Mouse (Mus musculus) bone marrow, adult 2 months (tissue): ENCODE results near the gene Gpm6b. TPM values are rescaled to one million over a fixed set of nuclear protein-coding genes. Genes with fewer than 3 reads are reported as not detected.

Experiments
- H3K27ac ChIP-seq: fragments of 200-500 bp; 2 replicates; pipeline ENCODE4 v1.5.1; 2012; ENCODE audit warnings: low read depth, mild to moderate bottlenecking, control low read depth, inconsistent platforms, low read length; ENCODE audit not compliant: control insufficient read depth, poor library complexity, insufficient read depth
- H3K4me1 ChIP-seq: fragments of 200-500 bp; 2 replicates; pipeline ENCODE4 v1.6.1; 2011; ENCODE audit warnings: low read length; ENCODE audit not compliant: control insufficient read depth, insufficient read depth
- H3K4me3 ChIP-seq: fragments of 200-500 bp; replicated peaks from 2 replicates; pipeline ENCODE3; 2011; ENCODE audit warnings: mild to moderate bottlenecking, low read depth, low read length, control low read depth; ENCODE audit not compliant: control insufficient read depth
- CTCF ChIP-seq: fragments of 200-500 bp; IDR thresholded peaks from 2 replicates; pipeline ENCODE4 v1.5.1; 2011; ENCODE audit warnings: low read length, control low read depth; ENCODE audit not compliant: control insufficient read depth, insufficient read depth
- POLR2A ChIP-seq: fragments of 200-500 bp; IDR thresholded peaks from 2 replicates; pipeline ENCODE4 v1.6.1; 2011; ENCODE audit warnings: low read depth, mild to moderate bottlenecking, control low read depth, low read length, borderline replicate concordance; ENCODE audit not compliant: control insufficient read depth
- WGBS: fragments of 180-500 bp; shearing (Covaris S2); methylation state at CpG from one replicate; pipeline ENCODE4 v1.1.7; 2018; 5-methylcytosine and 5-hydroxymethylcytosine counted together
- polyA plus RNA-seq: library from polyadenylated mRNA; stranded (reverse); fragments of >200 nt; gene quantifications from 2 replicates; pipeline ENCODE4 v1.2.4, GENCODE M21; 2011; ENCODE audit warnings: low replicate concordance; ENCODE audit not compliant: missing spikeins, insufficient read depth, insufficient read length

The Gpm6b gene
- polyA plus RNA-seq, 1 experiment = 5.7 TPM

GRCm38 (mm10) chrX:166279861-166280260, 41.1 kb downstream of the Gpm6b start:
- Histone ChIP-seq H3K27ac (no peak overlapping the region), H3K4me3 (no peak overlapping the region), H3K4me1 (no peaks in the 10 kb centered on the region)
- 83% methylated on average over 1 of the region's 1 CpGs for WGBS
- TF ChIP-seq POLR2A (no peak), CTCF (no peak)

DNA sequence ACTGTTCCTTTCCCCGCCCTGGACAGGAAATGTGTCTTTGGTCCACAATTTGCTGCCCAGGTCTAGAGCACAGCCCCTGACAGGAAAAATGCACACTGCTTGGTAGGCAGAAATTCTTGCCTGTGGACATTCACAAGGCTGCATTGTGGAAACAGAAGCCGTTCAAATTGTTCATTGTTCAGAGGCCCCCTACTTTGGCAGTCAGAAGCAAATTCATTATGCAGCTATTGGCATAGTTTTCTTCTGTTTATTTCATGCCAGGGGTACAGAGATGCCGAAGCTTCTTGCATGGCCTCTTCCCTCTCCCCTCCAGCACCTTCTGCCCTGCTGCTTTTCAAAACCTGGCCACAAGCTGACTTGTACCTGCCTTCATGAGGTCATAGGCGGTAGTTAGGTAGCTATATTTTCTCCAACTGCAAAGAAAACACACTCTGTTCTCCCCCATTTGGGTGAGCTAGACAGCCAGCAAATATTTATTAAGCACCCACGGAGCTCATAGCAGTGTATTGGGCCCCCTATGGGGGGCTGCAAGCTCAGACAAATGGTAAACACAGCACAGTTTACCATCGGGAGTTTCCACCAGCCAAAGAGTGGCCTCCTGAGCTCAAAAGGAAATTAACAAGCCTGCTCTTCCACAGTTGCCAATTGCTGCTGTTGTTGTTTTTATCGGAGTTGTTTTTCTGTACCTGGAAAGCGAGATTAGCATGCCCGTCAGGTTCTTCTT, 48.2 kb downstream of the Gpm6b start:
- TF ChIP-seq CTCF (no peak), POLR2A (no peak)
- WGBS = 68% methylated on average over 9 of the region's 9 CpGs
- H3K4me1 ChIP-seq = no peaks in the 10 kb centered on the region
- no peak overlapping the region for H3K27ac ChIP-seq
- no peak overlapping the region for H3K4me3 ChIP-seq

GRCm38 (mm10) chrX:166291266-166291665, 52.6 kb downstream of the Gpm6b start:
- no peak overlapping the region for H3K27ac ChIP-seq
- no peaks in the 10 kb centered on the region for H3K4me1 ChIP-seq
- no peak for TF ChIP-seq CTCF
- no peak for TF ChIP-seq POLR2A
- 69% methylated on average over 3 of the region's 3 CpGs for WGBS
- H3K4me3 ChIP-seq = no peak overlapping the region

- Histone ChIP-seq H3K4me3 (no peak overlapping the region), H3K27ac (no peak overlapping the region), H3K4me1 (no peaks in the 10 kb centered on the region)
- 85% methylated on average over 3 of the region's 3 CpGs for WGBS
- TF ChIP-seq CTCF (no peak), POLR2A (no peak)
Observed at GRCm38 (mm10) chrX:166293465-166293864, 54.8 kb downstream of the Gpm6b start.

GRCm38 (mm10) chrX:166302791-166303190, 64.1 kb downstream of the Gpm6b start:
- no peaks in the 10 kb centered on the region for H3K4me1 ChIP-seq
- TF ChIP-seq CTCF (no peak), POLR2A (no peak)
- WGBS = 62% methylated on average over 2 of the region's 2 CpGs

GRCm38 (mm10) chrX:166304355-166304754, 65.6 kb downstream of the Gpm6b start:
- WGBS = 57% methylated on average over 2 of the region's 2 CpGs
- Histone ChIP-seq H3K4me3 (no peak overlapping the region), H3K4me1 (no peaks in the 10 kb centered on the region), H3K27ac (no peak overlapping the region)
- TF ChIP-seq CTCF (no peak), POLR2A (no peak)

More at GRCm38 (mm10) chrX:166302791-166303190, 64.1 kb downstream of the Gpm6b start:
- Histone ChIP-seq H3K4me3 (no peak overlapping the region), H3K27ac (no peak overlapping the region)

DNA sequence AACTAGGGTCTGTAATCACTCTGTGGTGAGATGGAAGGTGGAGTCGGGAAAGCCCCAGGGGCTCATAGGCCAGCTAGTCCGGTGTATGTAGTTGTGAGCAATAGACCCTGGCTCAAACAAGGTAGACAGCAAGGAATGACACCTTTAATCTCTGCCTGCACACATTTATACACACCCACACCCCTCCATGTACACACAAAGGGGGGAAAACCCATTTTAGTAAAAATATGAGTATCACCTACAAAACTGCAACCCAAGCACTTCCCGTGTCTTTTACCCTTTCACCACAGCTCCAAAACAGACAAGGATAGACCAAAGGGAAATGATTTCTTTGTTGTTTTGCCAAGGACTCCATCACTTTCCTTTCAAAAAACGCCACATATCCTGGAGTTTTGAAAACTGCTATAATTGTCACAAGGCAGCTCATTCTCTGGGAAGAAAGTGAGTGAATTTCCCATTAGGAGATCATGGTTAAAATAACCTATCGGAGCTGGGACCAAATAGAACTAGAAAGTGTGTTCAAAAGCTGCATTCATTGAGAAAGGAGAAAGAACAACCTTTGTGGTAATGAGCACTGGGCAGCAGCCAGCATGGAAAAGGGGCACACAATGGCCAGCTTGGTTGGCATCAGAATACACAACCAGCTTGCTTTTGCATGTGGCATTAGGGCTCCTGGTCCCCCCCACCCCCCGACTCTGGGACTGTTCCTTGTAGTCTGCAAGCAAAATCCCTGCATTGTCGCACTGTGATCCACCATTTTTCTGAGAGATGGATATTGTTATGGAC, 68.9 kb downstream of the Gpm6b start:
- 70% methylated on average over 7 of the region's 7 CpGs for WGBS
- TF ChIP-seq POLR2A (no peak), CTCF (no peak)
- no peak overlapping the region for H3K27ac ChIP-seq
- H3K4me1 ChIP-seq = no peaks in the 10 kb centered on the region
- no peak overlapping the region for H3K4me3 ChIP-seq

GRCm38 (mm10) chrX:166308798-166309197, 70.1 kb downstream of the Gpm6b start:
- Histone ChIP-seq H3K27ac (no peak overlapping the region), H3K4me1 (no peaks in the 10 kb centered on the region), H3K4me3 (no peak overlapping the region)
- no peak for TF ChIP-seq CTCF
- TF ChIP-seq POLR2A = no peak
- WGBS = 13% methylated on average over 1 of the region's 1 CpGs
